Mouse (Mus musculus) left cerebral cortex, adult 2 months (tissue): ENCODE data around the gene Il23a. TPM values are rescaled to one million over a fixed set of nuclear protein-coding genes. Genes with fewer than 3 reads are reported as not detected.
"Not testable (repeated sequence)": the region's sequence is repeated elsewhere in the genome, so short reads cannot be mapped to it uniquely, and the experiment has no call there.

Experiments
- DNase-seq, 2 experiments: peaks; one replicate each; pipeline ENCODE4 v3.0.0; 2021 to 2022; ENCODE audit warnings: low spot score in 2 of 2, mixed read lengths in 1 of 2; ENCODE audit errors: extremely low spot score in 1 of 2
- H3K27ac ChIP-seq: fragments of 200-600 bp; 2 replicates; pipeline ENCODE4 v1.8.1; 2022
- H3K4me3 ChIP-seq: fragments of 200-600 bp; 2 replicates; pipeline ENCODE4 v1.8.1; 2022
- CTCF ChIP-seq: fragments of 200-600 bp; IDR thresholded peaks from 2 replicates; pipeline ENCODE4 v1.8.1; 2022; ENCODE audit warnings: antibody characterized with exemption, mild to moderate bottlenecking, moderate library complexity
- intact Hi-C: fragments of 180-260 bp; cut with DNase I; formaldehyde crosslinking; loops from one replicate; pipeline ENCODE4 v1.15.1; 2025
- long read RNA-seq, 2 experiments: library from polyadenylated mRNA; stranded (forward); transcript quantifications; one replicate each; pipeline ENCODE4 v2.0.0; 2021; ENCODE audit warnings: borderline mapping rate in 2 of 2
- total RNA-seq, 2 experiments: library from RNA; stranded (reverse); gene quantifications; 2 replicates each; pipeline ENCODE4 v1.2.3; 2021

The Il23a gene
- total RNA-seq = not detected
- long read RNA-seq, experiment 1 = 0 reads
- long read RNA-seq, experiment 2 = 0 reads

GRCm38 (mm10) chr10:128298702-128299171, at the start of gene Il23a:
Gene Il23a, minus strand, starts transcription at chr10:128298752.
- Histone ChIP-seq H3K27ac (no peak within 1 kb of the TSS), H3K4me3 (no peak within 1 kb of the TSS)
- no peak for DNase-seq
- intact Hi-C loops = no loop called here
- no peak for TF ChIP-seq CTCF

GRCm38 (mm10) chr10:128347541-128347940, 49.0 kb upstream of the Il23a start:
- intact Hi-C loops = no loop called here
- no peak for TF ChIP-seq CTCF
- H3K4me3 ChIP-seq = no peak overlapping the region
- no peak overlapping the region for H3K27ac ChIP-seq
- DNase-seq = no peak

GRCm38 (mm10) chr10:128344568-128345275, 46.2 kb upstream of the Il23a start:
- Histone ChIP-seq H3K27ac (peak overlapping the region; percentile 57; the same call in 1 of the 2 replicates), H3K4me3 (no peak overlapping the region)
- intact Hi-C loops = no loop called here
- TF ChIP-seq CTCF = no peak
- peak; percentile 49 to 70 for DNase-seq

GRCm38 (mm10) chr10:128343436-128343835, 44.9 kb upstream of the Il23a start:
- DNase-seq = no peak
- TF ChIP-seq CTCF = no peak
- H3K27ac ChIP-seq = peak overlapping the region; percentile 50; the same call in 1 of the 2 replicates
- intact Hi-C loops = no loop called here
- no peak overlapping the region for H3K4me3 ChIP-seq

GRCm38 (mm10) chr10:128340257-128340656, 41.7 kb upstream of the Il23a start:
- Histone ChIP-seq H3K27ac (no peak overlapping the region), H3K4me3 (no peak overlapping the region)
- DNase-seq = no peak
- intact Hi-C loops = no loop called here
- TF ChIP-seq CTCF = peak; percentile 12

GRCm38 (mm10) chr10:128338948-128339347, 40.4 kb upstream of the Il23a start:
- no peak for DNase-seq
- intact Hi-C loops = loop anchor here (2.0 to 5.0 kb wide), 2 partner anchors 30 to 118 kb away; partner anchors contain the start of genes Coq10a and Smarcc2
- no peak for TF ChIP-seq CTCF
- H3K4me3 ChIP-seq = peak overlapping the region; percentile 97
- H3K27ac ChIP-seq = peak overlapping the region; percentile 24

GRCm38 (mm10) chr10:128338415-128338814, 39.9 kb upstream of the Il23a start:
- no peak for TF ChIP-seq CTCF
- DNase-seq = no peak
- intact Hi-C loops = loop anchor here (2.0 to 5.0 kb wide), 2 partner anchors 30 to 119 kb away; partner anchors contain the start of genes Coq10a and Smarcc2
- H3K27ac ChIP-seq = peak overlapping the region; percentile 96
- H3K4me3 ChIP-seq = peak overlapping the region; percentile 97

- H3K4me3 ChIP-seq = peak within 1 kb of the TSS; percentile 97
- intact Hi-C loops = loop anchor here (2.0 to 5.0 kb wide), 3 partner anchors 21 to 120 kb away; partner anchors contain the start of genes Coq10a and Smarcc2
- peak; percentile 95 for DNase-seq
- H3K27ac ChIP-seq = peak within 1 kb of the TSS; percentile 96
- no peak for TF ChIP-seq CTCF
Observed at GRCm38 (mm10) chr10:128337306-128338181, 39.0 kb upstream of the Il23a start, which contains the start of gene Cs. Gene Cs, plus strand, starts transcription at chr10:128337734.

- intact Hi-C loops = loop anchor here (2.0 to 5.0 kb wide), 2 partner anchors 22 to 121 kb away; partner anchors contain the start of gene Smarcc2
- H3K4me3 ChIP-seq = peak overlapping the region; percentile 97; the same call in 1 of the 2 replicates
- peak overlapping the region; percentile 96; the same call in 1 of the 2 replicates for H3K27ac ChIP-seq
- TF ChIP-seq CTCF = no peak
- no peak for DNase-seq
Observed at GRCm38 (mm10) chr10:128336597-128336996, 38.0 kb upstream of the Il23a start.

GRCm38 (mm10) chr10:128336195-128336594, 37.6 kb upstream of the Il23a start:
- H3K4me3 ChIP-seq = no peak overlapping the region
- H3K27ac ChIP-seq = no peak overlapping the region
- intact Hi-C loops = loop anchor here (2.0 to 5.0 kb wide), 2 partner anchors 23 to 121 kb away; partner anchors contain the start of gene Smarcc2
- DNase-seq = no peak
- TF ChIP-seq CTCF = no peak

- no peak overlapping the region for H3K27ac ChIP-seq
- intact Hi-C loops = loop anchor here (5.0 kb wide), 1 partner anchor 122 kb away; the partner anchor contains the start of gene Smarcc2
- peak; percentile 73 for TF ChIP-seq CTCF
- no peak overlapping the region for H3K4me3 ChIP-seq
- DNase-seq = peak; percentile 57 to 66
Observed at GRCm38 (mm10) chr10:128335582-128335981, 37.0 kb upstream of the Il23a start.

GRCm38 (mm10) chr10:128332358-128333249, 34.1 kb upstream of the Il23a start:
- H3K4me3 ChIP-seq, DNase-seq, intact Hi-C loops, H3K27ac ChIP-seq: not testable (repeated sequence)
